Mouse (Mus musculus) heart, postnatal 0 days (tissue): ENCODE measurements at regions not wholly inside any gene's neighbourhood (a gene's known extent, or its start where the extent isn't known, plus 50 kb on each side); places are given as distances from the start of the nearest gene placed in this dataset.

Experiments
- CTCF ChIP-seq: IDR thresholded peaks from 2 replicates; pipeline ENCODE4 v1.5.1; 2016; ENCODE audit warnings: antibody characterized with exemption, control low read depth, low read depth
- EP300 ChIP-seq: IDR thresholded peaks from 2 replicates; pipeline ENCODE4 v1.6.1; 2016; ENCODE audit warnings: antibody characterized with exemption, low read depth

- TF ChIP-seq CTCF (no peak), EP300 (no peak)
Measured at GRCm38 (mm10) chr13:81041646-81042045, 158.5 kb downstream of the Arrdc3 start.
